Mouse (Mus musculus): ENCODE measurements around the gene Fam83e. TPM values are rescaled to one million over a fixed set of nuclear protein-coding genes. Genes with fewer than 3 reads are reported as not detected.
A peak's percentile ranks its signal among the peaks of the same experiment; 100 is the strongest.

Gene Fam83e
- total and polyA plus RNA-seq, 3 experiments = 0.13 to 1.3 (median 0.74) TPM

DNA sequence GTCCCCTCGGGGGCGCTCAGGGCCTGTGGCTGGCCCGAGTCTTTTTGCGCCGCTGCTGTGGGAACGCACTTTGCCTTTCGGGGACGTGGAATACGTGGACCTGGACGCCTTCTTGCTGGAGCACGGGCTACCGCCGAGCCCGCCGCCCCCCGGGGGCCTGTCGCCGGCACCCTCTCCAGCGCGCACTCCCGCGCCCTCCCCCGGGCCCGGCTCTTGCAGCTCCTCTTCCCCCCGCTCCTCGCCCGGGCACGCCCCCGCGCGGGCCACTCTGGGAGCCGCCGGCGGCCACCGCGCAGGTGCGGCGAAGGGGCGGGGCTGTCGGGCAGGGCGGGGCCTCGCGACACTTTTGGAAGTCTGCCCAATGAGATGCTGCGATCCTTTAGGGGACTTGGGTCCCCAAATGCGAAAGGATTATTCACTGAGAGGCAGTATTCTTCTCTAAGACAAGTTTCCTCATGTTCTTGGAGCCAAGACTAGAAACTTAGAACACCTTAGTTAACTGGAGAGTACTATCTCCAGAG lies 14.2 kb upstream of the Fam83e start:
- H3K36me3 ChIP-seq (replicated peaks in 1 of 2; ENCODE audit: control insufficient read depth in 1 of 2, insufficient read depth in 1 of 2, low read length in 1 of 2) = peaks cover 16 to 30% of the 10 kb centered on the region in 2 experiments
- peak overlapping the region; percentile 99 for H3K4me2 ChIP-seq (ENCODE audit: insufficient read depth, low read depth, poor library complexity, severe bottlenecking)
- peaks cover 0 to 47% of the 10 kb centered on the region in 2 experiments; a peak in 2 of 4 replicates for H3K4me1 ChIP-seq (ENCODE audit: control insufficient read depth in 1 of 2, insufficient read depth in 2 of 2)
- TF ChIP-seq ETS1 (conservative IDR thresholded peaks at IDR 0.05; ENCODE audit: low read depth, low read length) (no peak), NELFE (IDR thresholded peaks at IDR 0.05; ENCODE audit: low read depth, low read length) (peak; percentile 26; the same call in 1 of the 2 replicates), POLR2AphosphoS2 (IDR thresholded peaks at IDR 0.05; ENCODE audit: low read depth, low read length) (no peak), JUN (IDR thresholded peaks at IDR 0.05; ENCODE audit: insufficient read depth, low read depth, low read length) (no peak), USF2 (conservative IDR thresholded peaks at IDR 0.05; ENCODE audit: low read depth, low read length) (no peak), RAD21 (IDR thresholded peaks at IDR 0.05; ENCODE audit: low read depth, low read length) (no peak), MXI1 (IDR thresholded peaks at IDR 0.05; ENCODE audit: low read depth, low read length) (peak; percentile 44; the same call in 1 of the 2 replicates), MEF2A (IDR thresholded peaks at IDR 0.05; ENCODE audit: borderline replicate concordance, low read depth, low read length) (0 out of 2 replicates have a peak, but pooled peaks have one; percentile 22), SIN3A (IDR thresholded peaks at IDR 0.05; ENCODE audit: low read length) (peak; percentile 75), PAX5 (IDR thresholded peaks at IDR 0.05; ENCODE audit: low read length) (no peak), RCOR1 (conservative IDR thresholded peaks at IDR 0.05; ENCODE audit: low read depth, low read length) (no peak; the same call in 1 of the 2 replicates), MAX (IDR thresholded peaks at IDR 0.05; ENCODE audit: low read length) (peak; percentile 12; the same call in 1 of the 2 replicates), USF1 (IDR thresholded peaks at IDR 0.05; ENCODE audit: low read depth, low read length) (no peak), BHLHE40 (IDR thresholded peaks at IDR 0.05; ENCODE audit: low read depth, low read length) (peak; percentile 46; the same call in 1 of the 2 replicates), E2F4 (IDR thresholded peaks at IDR 0.05; ENCODE audit: insufficient replicate concordance, low read depth, low read length) (no peak), POLR2A (IDR thresholded peaks at IDR 0.05; ENCODE audit: low read depth, low read length) (peak; percentile 62), TCF12 (IDR thresholded peaks at IDR 0.05; ENCODE audit: low read depth, low read length) (peak; percentile 49; the same call in 1 of the 2 replicates), UBTF (IDR thresholded peaks at IDR 0.05; ENCODE audit: low read depth, low read length) (peak; percentile 63; the same call in 1 of the 2 replicates), HCFC1 (IDR thresholded peaks at IDR 0.05; ENCODE audit: low read depth, low read length) (0 out of 2 replicates have a peak, but pooled peaks have one; percentile 17), CHD1 (IDR thresholded peaks at IDR 0.05; ENCODE audit: low read depth, low read length) (no peak), CHD2 (IDR thresholded peaks at IDR 0.05; ENCODE audit: low read length) (no peak), MAZ (IDR thresholded peaks at IDR 0.05; ENCODE audit: low read depth, low read length) (no peak; the same call in 1 of the 2 replicates), IRF4 (IDR thresholded peaks at IDR 0.05; ENCODE audit: low read depth, low read length) (no peak), CTCF (conservative IDR thresholded peaks at IDR 0.05 in 1 of 2, IDR thresholded peaks at IDR 0.05 in 1 of 2; ENCODE audit: low read depth in 2 of 2, low read length in 2 of 2) (0 out of 4 replicates have a peak, but pooled peaks of 1 of the 2 experiments have one; percentile 1), ZMIZ1 (IDR thresholded peaks at IDR 0.05; ENCODE audit: low read depth, low read length) (peak; percentile 56), MYC (IDR thresholded peaks at IDR 0.05; ENCODE audit: low read depth, low read length) (no peak), KAT2A (IDR thresholded peaks at IDR 0.05; ENCODE audit: insufficient replicate concordance, low read length) (no peak), ELF1 (IDR thresholded peaks at IDR 0.05; ENCODE audit: low read depth, low read length) (peak; percentile 41; the same call in 1 of the 2 replicates), GABPA (IDR thresholded peaks at IDR 0.05; ENCODE audit: insufficient replicate concordance, low read depth, low read length) (no peak), ZKSCAN1 (IDR thresholded peaks at IDR 0.05; ENCODE audit: borderline replicate concordance, low read depth, low read length) (no peak), MAFK (IDR thresholded peaks at IDR 0.05; ENCODE audit: insufficient replicate concordance, low read length) (no peak), ZC3H11A (IDR thresholded peaks at IDR 0.05; ENCODE audit: low read depth, low read length) (no peak), NRF1 (IDR thresholded peaks at IDR 0.05; ENCODE audit: low read depth, low read length) (peak; percentile 85), SMC3 (IDR thresholded peaks at IDR 0.05; ENCODE audit: low read depth, low read length) (no peak), JUND (conservative IDR thresholded peaks at IDR 0.05; ENCODE audit: low read depth, low read length) (no peak), ZNF384 (IDR thresholded peaks at IDR 0.05; ENCODE audit: low read depth, low read length) (no peak), TBP (conservative IDR thresholded peaks at IDR 0.05; ENCODE audit: low read depth, low read length) (0 out of 2 replicates have a peak, but pooled peaks have one; percentile 32), EP300 (IDR thresholded peaks at IDR 0.05; ENCODE audit: low read length) (no peak)
- H3K27me3 ChIP-seq (replicated peaks) = no peaks in the 10 kb centered on the region
- H3K79me2 ChIP-seq (replicated peaks; ENCODE audit: control insufficient read depth, extremely low read depth, insufficient read depth, poor library complexity, severe bottlenecking) = no peaks in the 10 kb centered on the region
- peak overlapping the region; percentile 65 to 77 (median 73) for H3K4me3 ChIP-seq (replicated peaks in 1 of 3; ENCODE audit: low read depth in 2 of 3, low read length in 2 of 3, poor library complexity in 1 of 3)
- DNase-seq (ENCODE audit: extremely low read depth) = peak; percentile 81
- dilution Hi-C loops (cut with MboI; ENCODE audit: extremely low pct_ligation_motif_present, extremely low pct_unique_long_range_greater_than_20kb, low sequenced_read_pairs) = no loop called here
- in situ Hi-C loops (cut with MboI; ENCODE audit: low pct_ligation_motif_present, low pct_unique_long_range_greater_than_20kb, low sequenced_read_pairs) = no loop called here
- no peaks in the 10 kb centered on the region for H3K9me3 ChIP-seq (replicated peaks; ENCODE audit: low read length)
- H3K27ac ChIP-seq (ENCODE audit: insufficient read depth, low read depth) = peak overlapping the region; percentile 87
- peak overlapping the region; percentile 75 for H3K9ac ChIP-seq (ENCODE audit: insufficient read depth, low read depth)
